Comparison of ENCODE assay signal across 9 mouse cellular contexts in the genomic region with DNA sequence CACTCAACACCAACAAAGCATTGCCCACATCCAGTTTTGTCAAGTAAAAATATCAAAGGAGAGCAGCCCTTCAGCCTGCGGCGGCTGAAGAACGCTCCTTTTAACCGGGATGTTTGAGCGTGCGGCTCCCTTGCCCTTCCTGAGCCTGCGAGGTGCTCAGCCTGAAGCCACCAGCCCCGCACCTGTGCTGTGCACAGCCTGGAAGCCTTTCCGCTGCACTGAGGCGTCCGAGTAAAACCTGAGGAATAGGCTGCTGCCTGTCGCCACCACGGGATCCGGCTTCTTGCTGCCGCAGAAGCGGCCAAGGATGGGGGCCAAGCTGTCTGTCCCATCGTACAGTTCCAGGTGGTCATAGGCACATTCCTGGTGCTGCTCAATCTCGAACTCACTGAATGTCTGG. TPM values are rescaled to one million over a fixed set of nuclear protein-coding genes. Genes with fewer than 3 reads are reported as not detected.
DNase-seq lines count a peak whose midpoint lies in the region; ATAC-seq and TF ChIP-seq lines count a peak whose summit lies in the region.
"Had no signal": no experiment of that assay in that cellular context is flagged by ENCODE, and none has a peak within 500 bp of the region (broad histone marks: within the 10 kb centered on the region; RNA-seq: fewer than 3 reads in every experiment).

No protein-coding gene starts in this region.

- H3K36me3 ChIP-seq in ES-E14 (ENCODE audit: control insufficient read depth, insufficient read depth, low read length, poor library complexity, severe bottlenecking), result no peaks in the 10 kb centered on the region
- H3K36me3 ChIP-seq in embryonic facial prominence, embryonic 13.5 days, result no peaks in the 10 kb centered on the region
- no peaks in the 10 kb centered on the region for H3K36me3 ChIP-seq in midbrain, embryonic 14.5 days (ENCODE audit: control insufficient read depth, insufficient read depth, low read length)
- no peaks in the 10 kb centered on the region for H3K36me3 ChIP-seq in kidney, adult 2 months (ENCODE audit: control insufficient read depth, insufficient read depth, low read length)

- H3K27ac ChIP-seq in ES-E14 (ENCODE audit: insufficient read depth, low read depth, low read length, poor library complexity, severe bottlenecking), result no peak overlapping the region
- no peak overlapping the region for H3K27ac ChIP-seq in embryonic facial prominence, embryonic 13.5 days
- no peak overlapping the region for H3K27ac ChIP-seq in midbrain, embryonic 14.5 days (replicated peaks; ENCODE audit: low read depth, low read length)
- no peak overlapping the region for H3K27ac ChIP-seq in kidney, adult 2 months (ENCODE audit: insufficient read depth, low read depth, low read length)

- in situ Hi-C loops in ES-E14 (cut with MboI; ENCODE audit: low sequenced_read_pairs in 2 of 2, unreplicated experiment in 2 of 2), result no loop called here

- peak; percentile 15 to 23 for DNase-seq in kidney, postnatal 4 days
- no peak for DNase-seq in kidney, adult 8-10 months
- no peak for DNase-seq in ES-E14 (ENCODE audit: low read depth, low spot score)
- DNase-seq in midbrain, embryonic 14.5 days, result peak; percentile 14
- no peak for DNase-seq in urinary bladder, postnatal 14 days (ENCODE audit: low spot score)
- DNase-seq in kidney, adult 2 months, result no peak
- DNase-seq: layer of hippocampus, adult 9-11 months; lung, postnatal 4 days had no signal

- no peak for ATAC-seq in embryonic facial prominence, embryonic 13.5 days (ENCODE audit: insufficient number of reproducible peaks, insufficient read depth, low FRiP score, low TSS enrichment, low read depth)
- ATAC-seq in midbrain, embryonic 14.5 days (ENCODE audit: low FRiP score, low TSS enrichment), result no peak

- no peak for TF ChIP-seq CTCF in kidney, adult 2 months (conservative IDR thresholded peaks at IDR 0.05; ENCODE audit: insufficient read depth, insufficient read length, low read depth, low read length)

- H3K27me3 ChIP-seq in embryonic facial prominence, embryonic 13.5 days, result peaks cover 24% of the 10 kb centered on the region
- H3K27me3 ChIP-seq in midbrain, embryonic 14.5 days (ENCODE audit: control insufficient read depth, insufficient read depth, low read length), result peaks cover 6% of the 10 kb centered on the region; the same call in 1 of the 2 replicates
- no peaks in the 10 kb centered on the region for H3K27me3 ChIP-seq in kidney, adult 2 months (replicated peaks; ENCODE audit: control insufficient read depth, insufficient read depth, low read length)

- TF ChIP-seq POLR2A in kidney, adult 2 months (IDR thresholded peaks at IDR 0.05; ENCODE audit: low read depth, low read length), result no peak

- WGBS in embryonic facial prominence, embryonic 13.5 days, result 33% methylated on average over 18 of the region's 18 CpGs
- 45% methylated on average over 18 of the region's 18 CpGs for WGBS in midbrain, embryonic 14.5 days
- WGBS in kidney, adult 2 months, result 38% methylated on average over 18 of the region's 18 CpGs

- no peaks in the 10 kb centered on the region for H3K4me1 ChIP-seq in ES-E14 (ENCODE audit: control insufficient read depth in 2 of 2, insufficient read depth in 2 of 2, low read length in 2 of 2, poor library complexity in 1 of 2)
- no peaks in the 10 kb centered on the region for H3K4me1 ChIP-seq in embryonic facial prominence, embryonic 13.5 days
- no peaks in the 10 kb centered on the region for H3K4me1 ChIP-seq in midbrain, embryonic 14.5 days (ENCODE audit: control insufficient read depth, insufficient read depth, low read length)
- H3K4me1 ChIP-seq in kidney, adult 2 months (ENCODE audit: control insufficient read depth, insufficient read depth, low read length), result no peaks in the 10 kb centered on the region

- peak overlapping the region; percentile 49 to 50 for H3K4me3 ChIP-seq in ES-E14 (ENCODE audit: insufficient read depth in 1 of 2, low read depth in 1 of 2, low read length in 2 of 2, poor library complexity in 1 of 2, severe bottlenecking in 1 of 2)
- H3K4me3 ChIP-seq in embryonic facial prominence, embryonic 13.5 days, result no peak overlapping the region
- H3K4me3 ChIP-seq in midbrain, embryonic 14.5 days (replicated peaks; ENCODE audit: low read depth, low read length), result no peak overlapping the region
- no peak overlapping the region for H3K4me3 ChIP-seq in kidney, adult 2 months (ENCODE audit: insufficient read depth, low read depth, low read length)

- peak overlapping the region; percentile 26; the same call in 1 of the 2 replicates for H3K4me2 ChIP-seq in embryonic facial prominence, embryonic 13.5 days
- H3K4me2 ChIP-seq in midbrain, embryonic 14.5 days (ENCODE audit: low read length), result no peak overlapping the region

- peak overlapping the region; percentile 46; the same call in 1 of the 2 replicates for H3K9ac ChIP-seq in ES-E14 (ENCODE audit: insufficient read depth, low read depth, low read length, poor library complexity, severe bottlenecking)
- no peak overlapping the region for H3K9ac ChIP-seq in embryonic facial prominence, embryonic 13.5 days
- no peak overlapping the region; the same call in 1 of the 2 replicates for H3K9ac ChIP-seq in midbrain, embryonic 14.5 days (replicated peaks; ENCODE audit: low read length)

- H3K9me3 ChIP-seq in ES-E14 (ENCODE audit: control insufficient read depth, insufficient read depth, low read depth, low read length), result no peaks in the 10 kb centered on the region
- no peaks in the 10 kb centered on the region for H3K9me3 ChIP-seq in embryonic facial prominence, embryonic 13.5 days
- H3K9me3 ChIP-seq in midbrain, embryonic 14.5 days (ENCODE audit: control insufficient read depth, low read length), result no peaks in the 10 kb centered on the region

TF ChIP-seq in ES-E14, 5 proteins besides CTCF, POLR2A, EP300 and RAD21:
- no peak for TF ChIP-seq CHD2 (IDR thresholded peaks at IDR 0.05; ENCODE audit: low read depth, low read length)
- TF ChIP-seq ZNF384 (IDR thresholded peaks at IDR 0.05; ENCODE audit: low read depth, low read length), result no peak
- TF ChIP-seq HCFC1 (IDR thresholded peaks at IDR 0.05; ENCODE audit: borderline replicate concordance, insufficient read depth, low read length), result no peak
- no peak for TF ChIP-seq MAFK (IDR thresholded peaks at IDR 0.05; ENCODE audit: insufficient read depth, low read depth, low read length)
- no peak for TF ChIP-seq ZC3H11A (IDR thresholded peaks at IDR 0.05; ENCODE audit: borderline replicate concordance, low read depth, low read length)

RNA-seq across cellular contexts. Expression of gene Opalin, which starts 11.6 kb away (rescaled TPM):
- total RNA-seq in ES-E14 (2012; rRNA removed), result not detected in 2 replicates
- not detected in 2 replicates for polyA plus RNA-seq in embryonic facial prominence, embryonic 13.5 days (2015; fragmentation: Nextera tagmentation; extraction: Ambion mirVana)
- polyA plus RNA-seq in midbrain, embryonic 14.5 days (2014; fragmentation: Nextera tagmentation; extraction: Ambion mirVana), result not detected in 2 replicates
- not detected in 2 replicates for polyA plus RNA-seq in kidney, adult 2 months (2012; rRNA removed)

RNA-seq across cellular contexts. Expression of gene Dntt, which starts 59.4 kb away (rescaled TPM):
- not detected in 2 replicates for total RNA-seq in ES-E14 (2012; rRNA removed)
- not detected in 2 replicates for polyA plus RNA-seq in embryonic facial prominence, embryonic 13.5 days (2015; fragmentation: Nextera tagmentation; extraction: Ambion mirVana)
- 0.17 and 0.18 TPM in 2 replicates for polyA plus RNA-seq in midbrain, embryonic 14.5 days (2014; fragmentation: Nextera tagmentation; extraction: Ambion mirVana)
- polyA plus RNA-seq in kidney, adult 2 months (2012; rRNA removed), result 0.08 TPM in 1 of 2 replicates, not detected in the other

Comparison
In these comparisons a context has a peak if more than half of its experiments do, and no peak if none do; other contexts are left out.
1. DNase-seq: peak in kidney, postnatal 4 days (2 of 2) and midbrain, embryonic 14.5 days (single experiment); none in kidney, adult 8-10 months (0 of 2), ES-E14 (single experiment), urinary bladder, postnatal 14 days (single experiment) and kidney, adult 2 months (single experiment).
2. H3K4me3 ChIP-seq: peak in ES-E14 (2 of 2); none in embryonic facial prominence, embryonic 13.5 days (single experiment), midbrain, embryonic 14.5 days (single experiment) and kidney, adult 2 months (single experiment).